Mouse (Mus musculus): ENCODE data around the gene Socs2.

DNA sequence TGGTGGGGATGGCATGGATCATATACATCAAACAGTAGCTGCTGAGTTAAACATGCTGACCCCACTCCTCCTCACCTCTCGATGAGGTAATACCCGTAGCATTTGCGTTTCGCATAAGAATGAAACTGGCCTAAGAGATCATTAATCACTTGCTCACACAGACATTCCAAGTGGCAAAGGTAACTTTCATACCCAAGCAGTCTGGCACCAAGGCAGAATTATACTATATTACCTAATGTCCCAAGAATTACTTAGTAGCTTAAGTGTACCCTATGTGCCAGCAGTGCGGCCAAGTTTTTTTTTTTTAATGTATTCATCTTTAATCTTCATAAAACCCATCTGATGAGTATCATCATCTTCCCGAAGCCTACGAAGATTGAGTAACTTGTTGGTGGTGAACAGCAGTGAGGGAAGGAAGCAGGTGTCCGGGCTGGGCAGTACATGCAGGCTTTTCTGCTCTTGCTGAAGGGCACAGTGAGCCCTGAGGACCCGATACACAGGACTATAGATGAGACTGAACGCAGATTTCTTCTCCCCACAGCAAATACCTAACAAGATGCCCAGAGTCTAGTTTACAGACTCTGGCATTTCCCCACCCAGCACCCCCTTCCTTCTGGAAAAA is 22.8 kb upstream of the Socs2 start:
- TF ChIP-seq CTCF (IDR thresholded peaks at IDR 0.05; ENCODE audit: low read depth, low read length) (no peak), POLR2A (IDR thresholded peaks at IDR 0.05; ENCODE audit: extremely low read depth, insufficient read depth, low read length) (no peak)
